Comparison of ENCODE assay signal across 8 mouse cellular contexts in the genomic region with DNA sequence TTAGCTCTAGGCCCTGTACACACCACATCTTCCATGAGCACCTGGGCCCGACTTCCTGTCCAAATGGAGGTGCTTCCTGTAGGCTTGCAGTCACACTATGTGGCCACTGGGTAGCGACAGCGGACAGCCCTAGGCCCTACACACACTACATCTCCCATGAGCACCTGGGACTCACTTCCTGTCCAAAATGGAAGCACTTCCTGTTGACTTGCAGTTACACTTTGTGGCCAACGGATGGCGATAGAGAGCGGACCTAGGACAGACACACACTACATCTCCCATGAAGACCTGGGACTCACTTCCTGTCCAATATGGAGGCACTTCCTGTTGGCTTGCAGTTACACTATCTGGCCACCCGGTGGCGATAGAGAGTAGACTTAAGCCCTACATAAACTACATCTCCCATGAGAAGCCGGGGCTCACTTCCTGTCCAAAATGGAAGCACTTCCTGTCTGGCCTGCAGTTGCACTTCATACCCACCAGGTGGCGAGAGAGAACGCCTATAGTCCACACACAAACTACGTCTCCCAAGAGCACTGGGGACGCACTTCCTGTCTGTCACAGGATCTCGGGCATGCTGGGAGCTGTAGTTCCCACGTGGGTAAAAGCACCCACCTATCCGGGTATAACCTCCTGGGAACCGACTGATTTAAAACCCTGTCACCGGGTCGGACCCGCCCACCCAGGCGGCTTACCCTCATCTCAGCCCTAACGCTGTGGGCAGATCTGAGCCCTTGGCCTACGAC.
DNase-seq lines count a peak whose midpoint lies in the region; ATAC-seq lines count a peak whose summit lies in the region.

No protein-coding gene starts in this region.

- H3K9ac ChIP-seq in hindbrain, embryonic 14.5 days, result no peak overlapping the region

- no peak overlapping the region for H3K27ac ChIP-seq in hindbrain, embryonic 14.5 days

- H3K27me3 ChIP-seq in hindbrain, embryonic 14.5 days (ENCODE audit: control insufficient read depth, insufficient read depth, low read length), result no peaks in the 10 kb centered on the region

- H3K4me2 ChIP-seq in hindbrain, embryonic 14.5 days (replicated peaks), result peak overlapping the region; percentile 38

- no peaks in the 10 kb centered on the region for H3K4me1 ChIP-seq in hindbrain, embryonic 14.5 days (replicated peaks; ENCODE audit: control insufficient read depth, insufficient read depth, low read length)

- no peaks in the 10 kb centered on the region for H3K36me3 ChIP-seq in hindbrain, embryonic 14.5 days (replicated peaks; ENCODE audit: control insufficient read depth, insufficient read depth)

- peak overlapping the region; percentile 27 for H3K4me3 ChIP-seq in hindbrain, embryonic 14.5 days (replicated peaks; ENCODE audit: low read length)

- peak; percentile 98 for DNase-seq in R1 (ENCODE audit: low read depth, low spot score)
- DNase-seq in cerebellum, postnatal 25 days, result peak; percentile 92 to 94
- peak; percentile 82 to 93 for DNase-seq in frontal cortex, postnatal 25 days (ENCODE audit: low spot score in 2 of 2)
- DNase-seq in hindbrain, embryonic 14.5 days (ENCODE audit: low spot score), result peak; percentile 97
- DNase-seq in layer of hippocampus, postnatal 36 days, result peak; percentile 93 to 95
- peak; percentile 97 for DNase-seq in lung, postnatal 36 days
- peak; percentile 99 for DNase-seq in retina, postnatal 1 day
- peak; percentile 63 to 93 for DNase-seq in urinary bladder, adult 18-20 months (ENCODE audit: low spot score in 2 of 2)

- no peaks in the 10 kb centered on the region for H3K9me3 ChIP-seq in hindbrain, embryonic 14.5 days (ENCODE audit: control insufficient read depth, low read length)

- WGBS in hindbrain, embryonic 14.5 days, result 8% methylated on average over 23 of the region's 23 CpGs

- peak; percentile 97 for ATAC-seq in hindbrain, embryonic 14.5 days (ENCODE audit: low FRiP score)
